Mouse (Mus musculus) lung, embryonic 14.5 days (tissue): ENCODE data around the gene Ppp1r14a. TPM values are rescaled to one million over a fixed set of nuclear protein-coding genes. Genes with fewer than 3 reads are reported as not detected.

Source experiments
- ATAC-seq: fragments of 200-750 bp; cut with Nextera tagmentation; 2 replicates; pipeline ENCODE4 v1.8.0; 2017; ENCODE audit warnings: mild to moderate bottlenecking, moderate TSS enrichment, moderate library complexity; ENCODE audit not compliant: insufficient read depth
- DNase-seq: peaks from one replicate; pipeline ENCODE4 v3.0.0-alpha.2; 2015
- H3K27ac ChIP-seq: fragments of 300-500 bp; sonication (generic); 2 replicates; pipeline ENCODE4 v1.5.1; 2014; ENCODE audit warnings: low read depth, mild to moderate bottlenecking, moderate library complexity
- H3K27me3 ChIP-seq: fragments of 300-500 bp; sonication (generic); 2 replicates; pipeline ENCODE4 v1.6.1; 2014; ENCODE audit warnings: low read length, control low read depth; ENCODE audit not compliant: insufficient read depth
- H3K36me3 ChIP-seq: fragments of 300-500 bp; sonication (generic); 2 replicates; pipeline ENCODE4 v1.6.1; 2014; ENCODE audit warnings: control low read depth; ENCODE audit not compliant: insufficient read depth
- H3K4me1 ChIP-seq: fragments of 300-500 bp; sonication (generic); 2 replicates; pipeline ENCODE4 v1.6.1; 2014; ENCODE audit warnings: antibody characterized with exemption, control low read depth; ENCODE audit not compliant: insufficient read depth
- H3K4me2 ChIP-seq: fragments of 300-500 bp; sonication (generic); 2 replicates; pipeline ENCODE4 v1.6.1; 2014; ENCODE audit warnings: mild to moderate bottlenecking
- H3K4me3 ChIP-seq: fragments of 300-500 bp; sonication (generic); 2 replicates; pipeline ENCODE4 v1.5.1; 2014; ENCODE audit warnings: low read depth, low read length
- H3K9ac ChIP-seq: fragments of 300-500 bp; sonication (generic); 2 replicates; pipeline ENCODE4 v1.6.1; 2014
- H3K9me3 ChIP-seq: fragments of 300-500 bp; sonication (generic); 2 replicates; pipeline ENCODE4 v1.6.1; 2016; ENCODE audit warnings: low read depth, low read length, control low read depth
- CTCF ChIP-seq: IDR thresholded peaks from 2 replicates; pipeline ENCODE4 v1.5.1; 2016; ENCODE audit warnings: antibody characterized with exemption, low read depth
- WGBS: fragments of 180-500 bp; shearing (Covaris S2); extraction: QIAGEN DNeasy Blood & Tissue Kit; methylation state at CpG from one replicate; pipeline ENCODE4 v1.1.7; 2014; 5-methylcytosine and 5-hydroxymethylcytosine counted together
- polyA plus RNA-seq: library from polyadenylated mRNA; unstranded; fragments of >200 nt; fragmentation: Nextera tagmentation; extraction: Ambion mirVana; gene quantifications from 2 replicates; pipeline ENCODE4 v1.2.1, GENCODE M21; 2014

Gene Ppp1r14a
- polyA plus RNA-seq, 1 experiment from 2014 or later, result 114 TPM

DNA sequence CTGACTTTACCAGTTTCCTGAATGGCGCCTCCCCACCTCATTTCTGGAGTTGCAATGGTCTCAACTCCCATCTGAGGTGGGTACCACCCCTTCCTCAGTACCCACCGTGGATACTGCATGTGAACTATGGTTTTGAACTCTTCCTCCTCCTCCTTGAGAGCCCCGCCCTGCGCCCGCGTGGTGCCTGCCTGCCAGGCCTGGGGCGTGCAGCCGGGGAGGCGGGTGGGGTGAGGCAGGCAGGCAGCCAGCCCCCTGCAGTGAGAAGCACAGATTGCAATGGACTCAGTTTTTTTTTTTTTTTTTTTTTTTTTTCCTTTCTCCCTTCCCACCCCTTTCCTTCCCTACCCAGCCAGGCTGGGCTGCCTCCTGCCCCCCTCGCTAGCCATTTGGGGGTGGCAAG lies 27.9 kb downstream of the Ppp1r14a start:
- 3% methylated on average over 9 of the region's 10 CpGs for WGBS
- TF ChIP-seq CTCF, result peak; percentile 24; the same call in 1 of the 2 replicates
- Histone ChIP-seq H3K9me3 (no peaks in the 10 kb centered on the region), H3K27ac (peak overlapping the region; percentile 95), H3K4me3 (peak overlapping the region; percentile 17; the same call in 1 of the 2 replicates), H3K4me2 (peak overlapping the region; percentile 57), H3K27me3 (no peaks in the 10 kb centered on the region), H3K36me3 (0 out of 2 replicates have a peak, but pooled peaks cover 6% of the 10 kb centered on the region), H3K4me1 (peaks cover 23% of the 10 kb centered on the region), H3K9ac (peak overlapping the region; percentile 27; the same call in 1 of the 2 replicates)
- peak; percentile 80 for DNase-seq
- peak; percentile 45 for ATAC-seq

DNA sequence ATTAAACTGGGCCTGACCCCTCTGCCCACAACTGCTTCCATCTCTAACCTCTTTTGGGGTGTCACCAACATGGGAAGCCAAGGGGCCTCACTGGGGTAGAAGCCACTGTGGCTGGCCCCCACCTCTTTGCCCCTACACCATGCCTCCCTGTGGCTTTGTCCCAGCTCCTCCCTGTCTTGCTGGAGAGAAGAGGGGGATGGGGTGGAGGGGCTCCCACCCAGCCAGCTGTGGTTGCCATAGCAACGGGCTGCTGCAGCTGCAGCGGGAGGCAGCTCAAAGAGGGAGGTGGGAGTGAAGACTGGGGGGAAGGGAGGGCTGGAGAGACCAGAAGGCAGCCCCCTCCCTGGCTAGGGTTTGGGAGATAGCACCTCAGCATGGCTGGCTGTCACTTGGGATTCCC lies 28.4 kb downstream of the Ppp1r14a start:
- Histone ChIP-seq H3K27me3 (no peaks in the 10 kb centered on the region), H3K9me3 (no peaks in the 10 kb centered on the region), H3K36me3 (0 out of 2 replicates have a peak, but pooled peaks cover 4% of the 10 kb centered on the region), H3K4me1 (peaks cover 23% of the 10 kb centered on the region), H3K27ac (peak overlapping the region; percentile 95), H3K9ac (peak overlapping the region; percentile 27; the same call in 1 of the 2 replicates), H3K4me3 (peak overlapping the region; percentile 17; the same call in 1 of the 2 replicates), H3K4me2 (peak overlapping the region; percentile 57)
- 0% methylated on average over 2 of the region's 2 CpGs for WGBS
- ATAC-seq (peak; percentile 72), DNase-seq (peak; percentile 95)
- no peak for TF ChIP-seq CTCF

DNA sequence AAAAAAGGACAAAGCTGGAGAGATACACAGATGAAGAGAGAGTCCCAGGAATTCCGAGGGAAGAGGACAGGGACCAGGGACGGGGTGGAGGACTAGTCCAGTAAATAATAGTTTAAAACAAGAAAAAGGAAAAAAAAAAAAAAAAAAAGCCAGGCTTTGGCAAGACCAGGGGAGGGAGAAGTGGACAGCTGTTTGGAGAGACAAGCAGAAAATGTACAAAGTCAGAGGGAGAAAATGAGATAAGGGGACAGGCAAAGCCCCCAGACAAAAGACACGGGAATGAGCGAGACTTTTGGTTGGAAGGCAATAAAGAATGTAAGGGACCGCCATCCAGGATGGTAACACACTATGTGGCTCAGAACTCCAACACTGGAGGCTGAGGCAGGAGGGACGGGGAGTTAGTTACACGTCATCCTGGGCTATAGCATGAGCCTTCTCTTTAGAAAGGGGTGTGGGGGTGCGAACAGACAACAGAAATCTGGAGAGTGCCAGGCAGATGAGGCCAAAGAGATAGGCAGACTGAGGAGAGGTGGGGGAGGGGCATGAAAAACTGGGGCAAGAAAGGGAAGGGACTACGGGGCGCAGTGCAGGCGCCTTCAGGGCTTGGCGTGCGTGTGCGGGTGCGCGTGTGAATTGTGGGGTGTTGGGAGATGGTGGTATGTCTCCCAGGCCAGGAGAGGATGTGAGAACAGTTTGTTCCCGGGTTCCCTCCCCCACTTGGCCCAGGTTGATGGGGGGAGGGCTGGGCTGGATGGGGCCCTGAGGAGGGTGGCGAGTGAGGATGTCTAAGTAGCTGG lies 29.2 kb downstream of the Ppp1r14a start:
- peak overlapping the region; percentile 57 for H3K4me2 ChIP-seq
- no peak for TF ChIP-seq CTCF
- H3K27ac ChIP-seq, result peak overlapping the region; percentile 95
- peak; percentile 78 for DNase-seq
- H3K4me1 ChIP-seq, result peaks cover 23% of the 10 kb centered on the region
- H3K9me3 ChIP-seq, result no peaks in the 10 kb centered on the region
- no peaks in the 10 kb centered on the region for H3K27me3 ChIP-seq
- peak overlapping the region; percentile 20 for H3K4me3 ChIP-seq
- 4% methylated on average over 18 of the region's 18 CpGs for WGBS
- peak overlapping the region; percentile 44 for H3K9ac ChIP-seq
- peak; percentile 39 for ATAC-seq
- H3K36me3 ChIP-seq, result 0 out of 2 replicates have a peak, but pooled peaks cover 8% of the 10 kb centered on the region

- Histone ChIP-seq H3K36me3 (peaks cover 19% of the 10 kb centered on the region; the same call in 1 of the 2 replicates), H3K27me3 (no peaks in the 10 kb centered on the region), H3K4me3 (peak overlapping the region; percentile 20), H3K4me2 (peak overlapping the region; percentile 57), H3K4me1 (peaks cover 23% of the 10 kb centered on the region), H3K27ac (peak overlapping the region; percentile 95), H3K9me3 (no peaks in the 10 kb centered on the region), H3K9ac (peak overlapping the region; percentile 44)
- 10% methylated on average over 19 of the region's 19 CpGs for WGBS
- no peak for ATAC-seq
- peak; percentile 55 for DNase-seq
- TF ChIP-seq CTCF, result peak; percentile 39; the same call in 1 of the 2 replicates
Measured at GRCm38 (mm10) chr7:29319337-29320307, 30.5 kb downstream of the Ppp1r14a start.

- 74% methylated on average over 6 of the region's 6 CpGs for WGBS
Measured at GRCm38 (mm10) chr7:29327087-29327486, 38.0 kb downstream of the Ppp1r14a start.

DNA sequence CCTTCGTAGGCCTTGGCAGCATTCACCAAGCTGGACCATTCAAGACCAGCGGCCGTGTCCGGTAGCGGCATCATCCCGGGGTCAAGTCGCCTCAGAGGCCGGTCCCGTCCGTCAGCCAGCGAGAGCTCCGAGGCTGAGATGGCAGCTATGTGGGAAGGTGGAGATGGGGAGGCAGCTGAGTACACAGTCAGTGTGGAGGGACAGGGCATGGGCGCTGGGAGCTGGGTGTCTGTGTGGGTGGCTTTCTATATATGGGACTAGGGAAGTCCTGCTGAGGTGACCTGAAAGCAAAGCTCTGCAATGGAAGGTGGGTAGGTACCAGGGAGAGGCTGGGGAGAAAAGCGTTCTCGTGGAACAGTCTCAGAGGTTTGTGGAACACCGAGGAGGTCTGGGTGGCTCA lies 39.9 kb downstream of the Ppp1r14a start:
- no peak for TF ChIP-seq CTCF
- H3K9me3 ChIP-seq, result no peaks in the 10 kb centered on the region
- no peak overlapping the region for H3K4me2 ChIP-seq
- ATAC-seq (no peak), DNase-seq (no peak)
- peaks cover 70% of the 10 kb centered on the region for H3K36me3 ChIP-seq
- no peak overlapping the region for H3K27ac ChIP-seq
- H3K4me1 ChIP-seq, result no peaks in the 10 kb centered on the region
- 90% methylated on average over 16 of the region's 16 CpGs for WGBS
- no peaks in the 10 kb centered on the region for H3K27me3 ChIP-seq
- H3K4me3 ChIP-seq, result no peak overlapping the region
- H3K9ac ChIP-seq, result no peak overlapping the region

More at GRCm38 (mm10) chr7:29327087-29327486, 38.0 kb downstream of the Ppp1r14a start:
- no peak for ATAC-seq
- Histone ChIP-seq H3K4me3 (no peak overlapping the region), H3K4me1 (no peaks in the 10 kb centered on the region), H3K27me3 (no peaks in the 10 kb centered on the region), H3K36me3 (peaks cover 65% of the 10 kb centered on the region), H3K9me3 (no peaks in the 10 kb centered on the region), H3K9ac (no peak overlapping the region), H3K27ac (no peak overlapping the region), H3K4me2 (no peak overlapping the region)
- TF ChIP-seq CTCF, result no peak
- DNase-seq, result no peak
